Mouse (Mus musculus) neutrophil, adult 83 days (primary cell): ENCODE measurements around the gene Ube2o. TPM values are rescaled to one million over a fixed set of nuclear protein-coding genes. Genes with fewer than 3 reads are reported as not detected.

ENCODE experiments used
- total RNA-seq, 2 experiments: library from RNA; stranded (reverse); gene quantifications; one replicate each; pipeline ENCODE4 v1.2.4; 2023

Ube2o gene
- total RNA-seq = 1 to 10 TPM; 9.3 to 9.6 TPM

DNA sequence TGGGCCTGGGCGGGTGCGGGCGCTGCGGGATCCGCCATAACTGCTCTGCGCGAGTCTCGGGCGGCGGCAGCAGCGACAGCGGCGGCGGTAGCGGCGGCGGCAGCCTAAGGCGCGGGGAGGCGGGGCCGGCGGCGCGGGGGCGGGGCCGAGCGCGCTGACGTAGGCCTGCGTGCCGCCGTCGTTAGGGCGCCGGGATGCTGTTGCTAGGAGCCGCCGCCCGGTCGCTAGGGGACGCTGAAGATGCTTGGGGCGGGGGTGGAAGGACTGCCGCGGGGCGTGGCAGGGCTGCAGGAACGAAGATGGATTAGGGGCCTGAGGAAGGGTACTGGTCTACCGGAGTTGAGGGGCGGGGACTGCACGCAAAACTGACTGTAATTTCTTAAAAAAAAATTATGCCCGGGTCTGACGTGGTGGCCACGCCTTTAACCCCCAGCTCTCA is at the start of gene Ube2o:
Ube2o (minus strand) TSS at position 72 of the 439 bp plus-strand sequence.

DNA sequence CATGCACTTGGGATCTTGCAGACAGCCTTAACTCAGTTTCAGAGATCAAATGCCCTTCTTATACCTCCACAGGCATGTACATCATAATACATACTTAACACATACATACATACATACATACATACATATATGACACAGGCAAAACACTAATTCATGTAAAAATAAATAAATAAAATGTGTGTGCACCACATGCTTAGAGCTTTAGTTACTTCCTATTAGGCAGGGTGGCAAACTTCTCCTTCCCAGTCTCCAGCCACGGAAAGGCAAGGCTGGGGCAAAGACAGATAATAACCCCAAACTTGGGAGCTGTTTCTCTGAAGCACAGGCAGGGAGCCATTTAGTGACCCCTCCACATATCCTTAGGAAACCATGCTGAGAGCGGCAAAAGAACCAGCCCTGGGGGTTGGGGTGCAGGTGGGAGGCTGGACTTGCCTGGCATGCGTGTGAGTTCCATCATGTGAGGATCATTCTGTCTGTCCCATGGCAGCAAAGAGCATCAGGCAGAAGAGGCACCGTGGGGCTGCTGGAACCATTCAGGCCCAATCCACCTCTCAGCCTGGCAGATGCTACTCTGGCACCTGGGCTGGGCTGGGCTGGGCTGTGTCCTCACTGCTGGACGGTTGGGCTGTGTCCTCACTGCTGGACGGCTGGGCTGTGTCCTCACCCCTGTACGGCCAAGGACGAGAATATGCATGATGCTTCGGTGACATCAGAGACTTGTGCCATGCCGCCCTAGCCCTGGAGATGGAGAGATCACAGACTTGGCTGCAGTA is 45.2 kb upstream of the Ube2o start, which contains the start of gene Rhbdf2:
Rhbdf2 (minus strand) TSS at position 721 of the 773 bp plus-strand sequence.

DNA sequence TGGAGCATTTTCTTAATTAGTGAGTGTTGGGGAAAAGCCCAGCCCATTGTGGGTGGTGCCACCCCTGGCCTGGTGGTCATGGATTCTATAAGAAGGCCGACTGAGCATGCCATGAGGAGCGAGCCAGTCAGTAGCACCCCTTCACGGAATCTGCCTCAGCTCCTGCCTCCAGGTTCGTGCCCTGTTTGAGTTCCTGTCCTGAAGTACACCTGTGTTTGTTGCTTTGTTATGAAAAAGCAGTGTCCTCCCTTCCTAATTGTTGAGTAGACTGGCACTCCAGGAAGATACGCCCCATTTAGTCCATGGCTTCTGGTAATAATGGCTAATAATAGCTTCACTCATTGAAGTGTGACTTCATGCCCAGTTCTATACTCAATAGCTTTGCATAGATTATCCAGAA is 5.1 kb upstream of the Ube2o start, which contains the start of gene Aanat:
Aanat (plus strand) TSS at position 123 of the 400 bp plus-strand sequence.

DNA sequence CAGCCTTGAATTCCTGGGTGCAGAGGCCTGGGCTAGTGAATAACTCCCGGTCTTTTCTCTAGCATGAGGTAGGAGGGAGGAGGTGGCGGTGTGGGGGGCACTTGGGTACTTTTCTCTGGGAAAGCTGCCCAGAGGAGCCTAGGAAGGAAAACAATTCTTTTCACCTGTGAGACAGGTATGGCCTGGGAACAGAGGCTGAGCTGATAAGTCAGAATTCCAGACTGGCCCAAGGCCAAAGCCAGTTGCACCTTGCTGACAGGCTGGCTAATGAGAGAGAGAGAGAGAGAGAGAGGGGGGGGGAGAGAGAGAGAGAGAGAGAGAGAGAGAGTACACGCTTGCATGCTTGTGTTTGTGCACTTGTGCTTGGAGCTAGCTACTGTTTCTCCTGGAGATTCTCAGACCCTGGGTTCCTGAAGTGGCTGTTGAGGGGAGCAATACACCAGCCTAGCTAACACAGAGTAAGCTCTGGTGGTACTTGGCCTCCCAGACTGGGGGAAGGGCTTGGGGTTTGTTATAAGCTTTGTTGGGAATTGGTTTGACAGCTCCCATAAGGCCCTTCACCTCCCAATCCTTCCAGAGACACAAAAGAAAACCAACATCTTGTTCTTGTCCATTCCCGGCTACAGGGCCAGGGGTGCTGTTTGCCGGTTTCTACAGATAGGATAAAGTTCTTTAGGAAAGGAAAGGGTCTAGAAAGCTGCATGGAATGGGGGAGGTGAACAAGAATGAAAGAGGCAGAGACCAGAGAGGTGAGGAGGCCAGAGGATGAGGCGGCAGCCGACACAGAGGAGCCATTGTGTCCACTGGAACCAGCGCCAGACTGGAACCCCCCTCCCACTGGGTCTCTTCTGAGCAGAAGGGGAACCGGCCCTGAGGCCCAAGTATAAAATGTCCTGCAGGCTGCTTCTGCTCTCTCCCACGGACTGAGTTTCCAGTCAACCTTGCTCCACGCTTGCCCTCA is 50.8 kb downstream of the Ube2o start, which contains the start of gene Sphk1:
Sphk1 (plus strand) TSS at position 739 of the 961 bp plus-strand sequence.

DNA sequence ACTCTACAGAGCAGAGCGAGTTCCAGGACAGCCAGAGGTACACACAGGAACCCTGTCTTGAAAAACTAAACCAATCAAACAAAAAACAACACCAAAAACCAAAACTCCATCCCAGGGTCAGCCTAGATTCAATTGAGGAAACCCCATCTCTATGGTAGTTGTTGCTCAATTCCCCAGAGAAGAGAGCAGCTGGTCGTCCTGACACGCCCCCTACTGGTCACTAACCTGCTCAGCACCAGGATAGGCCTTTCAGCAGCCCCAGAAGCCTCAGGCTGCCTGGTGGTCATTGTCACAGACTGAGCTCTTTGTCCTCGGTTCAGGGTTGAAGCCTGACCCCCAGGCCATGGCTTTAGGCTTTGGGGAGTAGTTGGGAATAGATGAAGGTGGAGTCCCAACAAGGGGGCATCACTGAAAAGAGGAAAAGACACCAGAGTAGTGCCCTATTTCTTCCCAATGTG is 87.4 kb downstream of the Ube2o start, which contains the start of gene Prpsap1:
Prpsap1 (minus strand) TSS at position 408 of the 458 bp plus-strand sequence.

Other genes with a start within 250 kb of the Ube2o start
- under 1 TPM in 1 of 2 experiments, not detected in 1; 0.22 TPM for gene Foxj1, start 246.0 kb downstream of the Ube2o start, total RNA-seq
- 1 to 10 TPM; 3.0 to 4.9 TPM for gene Rnf157, start 168.4 kb downstream of the Ube2o start, total RNA-seq
- gene Ubald2, start 147.4 kb downstream of the Ube2o start, total RNA-seq = 10 to 100 TPM; 69.9 to 86.6 TPM
- gene Qrich2, start 115.2 kb downstream of the Ube2o start, total RNA-seq = under 1 TPM in 1 of 2 experiments, not detected in 1; 0.15 TPM
- gene Prpsap1, start 87.2 kb downstream of the Ube2o start, total RNA-seq = 10 to 100 TPM; 32.5 to 33.0 TPM
- 10 to 100 TPM in 1 of 2 experiments, 1 to 10 TPM in 1; 7.0 to 13.9 TPM for gene Sphk1, start 50.5 kb downstream of the Ube2o start, total RNA-seq
- gene Aanat, start 5.0 kb upstream of the Ube2o start, total RNA-seq = not detected
- gene Rhbdf2, start 45.6 kb upstream of the Ube2o start, total RNA-seq = 10 to 100 TPM; 75.8 to 91.1 TPM
- gene Prcd, start 72.1 kb upstream of the Ube2o start, total RNA-seq = not detected
- not detected for gene Cygb, start 72.9 kb upstream of the Ube2o start, total RNA-seq
- gene St6galnac1, start 194.1 kb upstream of the Ube2o start, total RNA-seq = not detected
- 1 to 10 TPM in 1 of 2 experiments, under 1 TPM in 1; 0.99 to 1.6 TPM for gene Mxra7, start 246.6 kb upstream of the Ube2o start, total RNA-seq